Mouse (Mus musculus): ENCODE measurements around the gene Rnf39. TPM values are rescaled to one million over a fixed set of nuclear protein-coding genes. Genes with fewer than 3 reads are reported as not detected.

Gene Rnf39
- polyA plus RNA-seq, 1 experiment from 2014 or later = 0.53 TPM

DNA sequence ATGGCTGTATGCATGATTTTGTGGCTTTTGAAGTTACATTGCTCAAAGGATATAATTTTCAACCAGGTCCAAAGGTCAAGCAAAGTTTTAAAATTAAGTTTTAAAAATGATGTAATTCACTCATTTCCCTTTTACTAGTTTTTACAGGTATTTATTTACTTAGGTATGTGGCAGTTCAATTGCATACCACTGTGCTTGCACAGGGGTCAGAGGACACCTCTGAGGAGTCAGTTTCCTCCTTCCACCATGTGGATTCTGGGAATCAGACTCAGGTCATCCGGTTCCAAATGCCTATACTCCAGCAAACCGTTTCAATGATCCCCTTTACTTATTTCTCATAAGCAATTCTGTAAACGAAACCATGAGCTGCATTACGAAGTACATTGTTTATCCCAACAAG, 20.0 kb upstream of the Rnf39 start:
- Histone ChIP-seq H3K9me3 (ENCODE audit: low read depth, low read length) (no peaks in the 10 kb centered on the region), H3K9ac (no peak overlapping the region), H3K4me3 (ENCODE audit: low read depth, low read length) (no peak overlapping the region), H3K4me2 (no peak overlapping the region), H3K27ac (ENCODE audit: low read depth) (no peak overlapping the region), H3K4me1 (ENCODE audit: insufficient read depth) (no peaks in the 10 kb centered on the region), H3K36me3 (ENCODE audit: insufficient read depth) (no peaks in the 10 kb centered on the region), H3K27me3 (ENCODE audit: insufficient read depth, low read length) (no peaks in the 10 kb centered on the region)
- ATAC-seq (ENCODE audit: insufficient read depth) = no peak
- no peak for DNase-seq
- WGBS = 77% methylated on average over 4 of the region's 4 CpGs
- TF ChIP-seq CTCF (IDR thresholded peaks at IDR 0.05; ENCODE audit: low read depth) = no peak

DNA sequence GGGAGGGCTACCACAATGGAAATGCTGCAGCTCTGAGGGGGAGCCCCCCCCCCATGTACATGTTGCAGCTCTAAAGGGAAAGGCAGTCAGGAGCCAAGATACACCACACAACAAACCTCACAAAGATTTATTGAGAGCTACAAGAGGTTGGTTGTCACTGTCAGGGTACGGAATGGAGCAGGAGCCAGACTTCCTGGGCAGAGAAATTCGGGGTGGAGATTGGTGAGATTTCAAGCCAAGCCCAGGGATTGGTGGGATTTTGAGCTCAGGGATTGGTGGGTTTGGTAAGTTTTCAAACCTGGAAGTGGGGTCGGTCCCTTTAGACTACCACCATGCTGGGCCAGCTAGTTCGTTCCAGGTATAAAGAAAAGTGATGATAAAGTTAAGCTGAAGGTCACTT, 19.2 kb upstream of the Rnf39 start:
- DNase-seq = no peak
- no peaks in the 10 kb centered on the region for H3K4me1 ChIP-seq (ENCODE audit: insufficient read depth)
- no peak overlapping the region for H3K27ac ChIP-seq (ENCODE audit: low read depth)
- H3K27me3 ChIP-seq (ENCODE audit: insufficient read depth, low read length) = no peaks in the 10 kb centered on the region
- ATAC-seq (ENCODE audit: insufficient read depth) = no peak
- no peaks in the 10 kb centered on the region for H3K36me3 ChIP-seq (ENCODE audit: insufficient read depth)
- H3K9ac ChIP-seq = no peak overlapping the region
- no peak overlapping the region for H3K4me3 ChIP-seq (ENCODE audit: low read depth, low read length)
- H3K9me3 ChIP-seq (ENCODE audit: low read depth, low read length) = no peaks in the 10 kb centered on the region
- no peak overlapping the region for H3K4me2 ChIP-seq
- 55% methylated on average over 4 of the region's 4 CpGs for WGBS
- TF ChIP-seq CTCF (IDR thresholded peaks at IDR 0.05; ENCODE audit: low read depth) = no peak

DNA sequence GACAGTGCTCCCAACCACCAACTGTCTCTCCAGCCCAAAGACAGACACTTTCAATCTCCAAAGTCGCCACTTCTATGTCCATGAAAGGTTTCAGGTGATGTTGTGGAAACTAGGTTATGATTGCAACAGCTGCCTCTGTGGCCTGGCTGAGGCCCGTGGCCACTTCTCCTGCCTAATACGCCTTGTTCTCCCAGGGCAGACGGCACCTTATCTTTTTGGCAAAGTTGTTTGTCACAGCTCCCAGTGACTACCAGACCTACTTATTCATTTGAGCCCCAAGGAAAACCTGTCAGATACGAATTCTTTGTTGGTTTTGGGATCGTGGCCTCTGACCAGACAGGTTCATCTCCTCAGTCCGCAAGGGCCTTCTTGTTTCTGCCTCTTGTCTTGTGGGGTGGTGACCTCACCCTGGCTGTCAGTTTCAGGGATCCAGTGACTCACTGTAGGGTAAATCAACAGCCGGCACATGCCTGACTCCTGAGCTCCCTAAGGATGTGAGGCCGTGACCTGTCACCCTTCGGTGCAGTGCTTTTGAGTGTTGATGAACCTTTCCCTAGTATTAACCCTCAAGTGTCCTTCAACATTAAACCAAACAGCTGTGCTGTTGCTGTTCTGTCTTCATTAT, 15.1 kb upstream of the Rnf39 start:
- no peak for TF ChIP-seq CTCF (IDR thresholded peaks at IDR 0.05; ENCODE audit: low read depth)
- Histone ChIP-seq H3K9ac (no peak overlapping the region), H3K9me3 (ENCODE audit: low read depth, low read length) (no peaks in the 10 kb centered on the region), H3K4me2 (no peak overlapping the region), H3K4me3 (ENCODE audit: low read depth, low read length) (no peak overlapping the region), H3K27me3 (ENCODE audit: insufficient read depth, low read length) (no peaks in the 10 kb centered on the region), H3K27ac (ENCODE audit: low read depth) (no peak overlapping the region), H3K36me3 (ENCODE audit: insufficient read depth) (no peaks in the 10 kb centered on the region), H3K4me1 (ENCODE audit: insufficient read depth) (no peaks in the 10 kb centered on the region)
- no peak for DNase-seq
- 25% methylated on average over 10 of the region's 10 CpGs for WGBS
- ATAC-seq (ENCODE audit: insufficient read depth) = no peak

DNA sequence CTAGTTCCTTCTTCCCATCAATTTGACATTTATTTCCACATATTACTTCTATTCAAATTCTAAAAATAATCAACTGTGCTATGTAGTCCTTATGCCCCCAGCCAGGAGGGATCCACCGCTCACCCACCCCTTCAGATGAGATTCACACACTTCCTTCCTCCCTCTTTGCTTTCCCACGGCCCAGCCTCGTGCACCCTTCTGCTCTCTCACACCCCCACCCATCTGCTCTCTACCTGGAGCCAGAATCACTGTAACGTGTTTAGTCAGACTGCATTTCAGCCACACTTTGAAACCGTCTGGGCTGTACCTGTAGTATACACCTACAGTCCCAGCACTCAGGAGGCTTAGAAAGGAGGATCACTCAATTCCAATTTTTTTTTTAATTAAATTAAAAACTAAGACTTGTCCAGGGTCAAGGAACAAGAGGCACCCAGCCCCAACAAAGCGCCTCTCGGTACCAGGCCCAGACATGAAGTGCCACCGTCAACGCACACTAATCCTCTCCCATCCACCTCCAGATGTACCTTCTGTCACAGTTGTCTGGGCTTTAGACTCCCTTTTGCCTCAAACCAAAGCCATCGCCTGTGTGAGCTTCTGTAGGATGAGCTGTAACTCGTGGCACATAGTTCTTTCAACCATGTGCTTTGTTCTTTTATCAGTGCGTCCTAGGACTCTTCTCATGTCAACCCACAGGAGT, 13.3 kb upstream of the Rnf39 start:
- Histone ChIP-seq H3K27me3 (ENCODE audit: insufficient read depth, low read length) (no peaks in the 10 kb centered on the region), H3K36me3 (ENCODE audit: insufficient read depth) (no peaks in the 10 kb centered on the region), H3K9ac (no peak overlapping the region), H3K9me3 (ENCODE audit: low read depth, low read length) (no peaks in the 10 kb centered on the region), H3K27ac (ENCODE audit: low read depth) (no peak overlapping the region), H3K4me2 (no peak overlapping the region), H3K4me3 (ENCODE audit: low read depth, low read length) (no peak overlapping the region), H3K4me1 (ENCODE audit: insufficient read depth) (no peaks in the 10 kb centered on the region)
- DNase-seq = no peak
- 66% methylated on average over 12 of the region's 12 CpGs for WGBS
- ATAC-seq (ENCODE audit: insufficient read depth) = no peak
- TF ChIP-seq CTCF (IDR thresholded peaks at IDR 0.05; ENCODE audit: low read depth) = no peak

DNA sequence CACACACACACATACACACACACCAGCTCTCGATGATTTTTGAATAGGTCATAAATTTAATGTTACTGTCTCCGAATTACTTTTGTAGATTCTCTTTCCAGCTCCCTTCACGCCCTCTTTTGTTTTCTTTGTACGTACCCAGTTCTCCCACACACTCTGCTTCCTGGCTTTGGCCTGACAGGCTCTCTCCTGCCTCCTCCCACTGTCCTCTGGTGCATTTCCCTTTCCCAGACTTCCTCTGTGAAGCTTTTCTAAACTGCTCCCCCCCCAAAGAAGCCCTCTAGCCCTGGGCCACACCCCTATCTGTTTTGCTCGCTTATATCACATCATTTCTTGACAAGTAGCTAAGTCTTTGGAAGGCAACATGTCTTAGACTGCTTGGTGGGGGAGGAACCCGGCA, 12.5 kb upstream of the Rnf39 start:
- Histone ChIP-seq H3K9me3 (ENCODE audit: low read depth, low read length) (no peaks in the 10 kb centered on the region), H3K4me3 (ENCODE audit: low read depth, low read length) (no peak overlapping the region), H3K27ac (ENCODE audit: low read depth) (no peak overlapping the region), H3K9ac (no peak overlapping the region), H3K4me2 (no peak overlapping the region), H3K36me3 (ENCODE audit: insufficient read depth) (no peaks in the 10 kb centered on the region), H3K4me1 (ENCODE audit: insufficient read depth) (no peaks in the 10 kb centered on the region), H3K27me3 (ENCODE audit: insufficient read depth, low read length) (no peaks in the 10 kb centered on the region)
- DNase-seq (no peak), ATAC-seq (ENCODE audit: insufficient read depth) (no peak)
- WGBS = 59% methylated on average over 6 of the region's 6 CpGs
- no peak for TF ChIP-seq CTCF (IDR thresholded peaks at IDR 0.05; ENCODE audit: low read depth)

DNA sequence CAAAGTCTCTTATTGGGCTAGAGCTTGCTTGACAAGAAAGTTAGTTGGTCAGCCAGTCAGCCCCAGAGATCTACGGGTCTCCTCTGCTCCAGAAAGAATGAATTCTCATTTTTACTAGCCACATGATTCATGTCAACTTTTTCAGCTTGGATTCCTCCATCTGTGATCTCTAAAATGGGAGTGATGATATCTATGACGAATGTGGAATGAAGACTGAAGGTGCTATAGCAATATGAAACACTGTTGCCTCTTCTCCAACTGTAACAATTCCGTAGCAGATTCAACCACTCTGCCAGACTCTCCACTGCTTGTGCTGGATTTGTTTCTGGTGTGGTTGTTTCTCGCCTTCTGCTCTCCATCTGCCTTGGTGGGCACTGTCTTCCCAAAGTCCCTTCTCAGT, 11.6 kb upstream of the Rnf39 start:
- Histone ChIP-seq H3K4me3 (ENCODE audit: low read depth, low read length) (no peak overlapping the region), H3K9ac (no peak overlapping the region), H3K4me1 (ENCODE audit: insufficient read depth) (no peaks in the 10 kb centered on the region), H3K27me3 (ENCODE audit: insufficient read depth, low read length) (0 out of 2 replicates have a peak, but pooled peaks cover 5% of the 10 kb centered on the region), H3K9me3 (ENCODE audit: low read depth, low read length) (no peaks in the 10 kb centered on the region), H3K27ac (ENCODE audit: low read depth) (no peak overlapping the region), H3K4me2 (no peak overlapping the region), H3K36me3 (ENCODE audit: insufficient read depth) (no peaks in the 10 kb centered on the region)
- WGBS = 72% methylated on average over 4 of the region's 4 CpGs
- ATAC-seq (ENCODE audit: insufficient read depth) = no peak
- TF ChIP-seq CTCF (IDR thresholded peaks at IDR 0.05; ENCODE audit: low read depth) = no peak
- no peak for DNase-seq

DNA sequence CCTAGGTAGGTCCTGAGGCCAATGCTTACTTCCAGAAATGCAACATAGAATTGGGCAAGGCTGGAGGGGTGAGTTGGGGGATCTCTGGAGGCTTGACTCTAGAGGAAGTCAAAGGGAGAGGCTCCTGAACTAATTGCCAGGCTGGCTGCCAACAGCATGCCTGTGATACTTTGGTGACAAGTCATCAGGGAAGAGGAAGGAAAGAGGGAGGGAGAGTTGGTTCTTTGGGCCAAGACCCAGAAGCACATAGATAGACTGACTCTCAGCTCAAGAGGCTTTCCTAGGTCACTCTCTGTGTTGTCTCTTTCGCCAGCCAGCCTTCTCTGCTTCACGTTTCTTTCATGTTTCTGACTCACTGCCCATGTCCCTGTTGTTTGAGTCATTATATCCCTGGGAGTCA, 10.9 kb upstream of the Rnf39 start:
- peak; percentile 32 for DNase-seq
- no peak for TF ChIP-seq CTCF (IDR thresholded peaks at IDR 0.05; ENCODE audit: low read depth)
- Histone ChIP-seq H3K9me3 (ENCODE audit: low read depth, low read length) (no peaks in the 10 kb centered on the region), H3K4me2 (no peak overlapping the region), H3K4me3 (ENCODE audit: low read depth, low read length) (no peak overlapping the region), H3K27ac (ENCODE audit: low read depth) (no peak overlapping the region), H3K27me3 (ENCODE audit: insufficient read depth, low read length) (0 out of 2 replicates have a peak, but pooled peaks cover 5% of the 10 kb centered on the region), H3K4me1 (ENCODE audit: insufficient read depth) (no peaks in the 10 kb centered on the region), H3K9ac (no peak overlapping the region), H3K36me3 (ENCODE audit: insufficient read depth) (no peaks in the 10 kb centered on the region)
- WGBS = 40% methylated on average over 2 of the region's 2 CpGs
- ATAC-seq (ENCODE audit: insufficient read depth) = no peak
